Mouse (Mus musculus) kidney, postnatal 14 days (tissue): ENCODE measurements around the gene Pth2.

Experiments
- DNase-seq: peaks from one replicate; pipeline ENCODE4 v3.0.0; 2022; ENCODE audit warnings: mixed read lengths

Gene Pth2

GRCm38 (mm10) chr7:45175398-45175797 is 5.4 kb upstream of the Pth2 start:
- DNase-seq = no peak

- DNase-seq = no peak
These were observed 4.9 kb upstream of the Pth2 start for GRCm38 (mm10) chr7:45175929-45176328.

GRCm38 (mm10) chr7:45176356-45176755 is 4.4 kb upstream of the Pth2 start:
- no peak for DNase-seq

DNA sequence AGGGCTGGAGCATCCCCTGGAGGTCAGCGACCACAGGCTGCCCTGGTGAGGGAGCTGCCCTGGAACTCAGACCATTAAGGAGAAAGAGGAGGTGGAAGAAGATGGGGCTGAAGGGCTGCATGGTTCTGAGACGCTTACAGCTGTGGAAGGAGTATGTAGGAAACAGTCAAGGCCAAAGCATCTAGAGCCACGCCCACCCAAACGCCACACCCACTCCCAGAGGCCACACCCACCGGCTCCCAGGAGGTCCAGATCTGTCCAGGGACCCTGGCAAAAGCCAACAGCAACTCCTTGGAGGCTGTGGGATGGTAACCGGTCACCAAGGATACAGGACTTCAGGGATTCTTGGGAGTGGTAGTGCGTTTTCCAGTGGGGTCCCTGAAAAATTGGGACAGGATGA is 2.2 kb upstream of the Pth2 start:
- no peak for DNase-seq

DNA sequence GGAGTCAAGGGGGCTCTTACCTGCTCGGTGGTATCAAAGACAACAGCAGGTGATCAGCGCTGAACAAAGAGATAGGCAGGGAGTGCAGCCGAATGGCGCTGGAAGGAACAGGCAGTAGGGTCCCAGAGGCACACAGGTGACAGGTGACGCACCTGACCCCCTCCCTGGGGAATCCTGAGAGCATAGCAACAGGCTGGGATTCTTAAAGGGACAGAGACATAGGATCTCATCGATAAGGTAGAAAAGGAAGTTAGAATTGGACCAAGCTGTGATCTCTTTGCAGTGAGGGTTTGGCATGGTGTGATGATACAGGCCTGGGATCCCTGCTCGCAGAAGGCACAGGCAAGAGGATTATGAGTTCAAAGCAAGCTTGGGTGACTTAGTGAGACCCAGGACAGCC is 1.3 kb upstream of the Pth2 start, which contains the start of gene Gfy:
TSS of gene Gfy (minus strand) at position 101 of the 400 bp plus-strand sequence.
- DNase-seq = no peak

DNA sequence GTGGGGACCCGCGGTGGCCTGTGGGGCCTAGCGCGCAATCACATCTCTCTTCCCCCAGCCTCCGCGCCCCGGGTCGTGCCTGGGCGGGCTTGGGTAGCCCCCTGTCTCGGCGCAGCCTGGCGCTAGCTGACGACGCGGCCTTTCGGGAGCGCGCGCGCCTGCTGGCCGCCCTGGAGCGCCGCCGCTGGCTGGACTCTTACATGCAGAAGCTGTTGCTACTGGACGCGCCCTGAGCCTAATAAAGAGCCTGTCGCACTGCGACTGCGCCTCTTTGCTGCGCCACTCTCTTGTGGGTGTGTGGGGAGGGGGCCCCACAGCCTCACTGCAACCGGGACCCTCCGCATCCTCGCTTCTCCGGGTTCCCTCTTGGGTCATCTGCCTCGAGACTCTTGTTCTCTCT is 745 bp downstream of the Pth2 start:
- no peak for DNase-seq

- peak; percentile 93 for DNase-seq
These were observed 1.4 kb downstream of the Pth2 start for GRCm38 (mm10) chr7:45182199-45182601.

DNA sequence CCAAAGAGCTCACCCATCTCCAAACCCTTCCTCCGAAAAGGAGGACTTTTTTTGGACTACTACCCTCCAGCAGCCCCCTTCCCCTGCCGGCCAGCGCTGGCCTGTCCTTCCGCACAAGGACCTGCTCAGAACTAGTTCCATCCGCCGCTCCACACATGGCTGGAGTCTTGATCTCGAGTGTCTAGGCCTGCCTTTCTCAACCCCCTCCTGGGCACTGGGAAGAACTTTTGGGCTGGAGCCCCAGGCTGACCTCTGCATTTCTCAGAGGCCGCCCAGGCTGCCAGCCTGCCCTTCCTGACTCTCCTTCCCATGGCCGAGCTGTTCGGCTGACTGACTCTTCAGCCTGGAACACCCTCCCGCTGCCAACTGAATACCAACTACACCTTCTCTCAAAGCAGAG is 1.8 kb downstream of the Pth2 start:
- DNase-seq = peak; percentile 41

DNA sequence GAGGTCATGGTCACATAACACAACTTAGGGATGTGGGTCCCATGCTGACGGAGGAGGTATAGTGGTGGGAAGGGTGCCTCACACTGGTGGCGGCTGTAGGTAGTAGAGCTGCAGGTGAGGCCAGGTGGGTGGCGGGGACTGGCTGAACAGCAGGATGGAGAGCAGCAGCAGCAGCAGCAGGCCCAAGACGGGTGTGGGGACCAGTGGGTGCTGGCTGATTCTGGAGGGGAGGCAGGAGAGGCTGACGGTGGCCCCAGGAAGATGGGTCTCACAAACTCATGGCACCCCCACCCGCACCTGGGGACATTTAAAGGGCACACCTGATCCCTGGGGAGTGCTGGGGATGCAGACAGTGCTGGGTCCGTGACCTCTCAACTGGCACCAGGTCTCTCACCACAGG is 2.9 kb downstream of the Pth2 start:
- no peak for DNase-seq

DNA sequence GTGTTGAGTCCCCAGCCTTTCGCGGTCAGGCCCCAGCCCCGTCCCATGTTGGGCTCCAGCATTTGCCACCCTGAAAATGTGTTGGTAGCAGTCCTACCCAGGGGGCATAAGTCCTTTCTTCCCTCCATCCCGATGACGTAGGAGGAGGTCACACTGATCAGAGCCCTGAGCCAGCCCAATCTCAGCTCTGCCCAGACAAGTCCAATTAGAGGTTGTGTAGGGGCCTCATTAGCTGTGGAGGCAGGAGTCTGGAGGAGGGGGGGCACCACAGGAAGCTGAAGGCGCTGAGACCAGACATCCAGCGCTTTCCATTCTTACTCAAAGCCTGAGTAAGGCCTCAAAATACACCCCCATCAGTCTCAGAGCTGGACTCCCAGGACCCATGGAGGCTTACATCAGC is 5.1 kb downstream of the Pth2 start:
- no peak for DNase-seq

- DNase-seq = no peak
These were observed 8.8 kb downstream of the Pth2 start for GRCm38 (mm10) chr7:45189600-45189999.

GRCm38 (mm10) chr7:45190186-45190585 is 9.4 kb downstream of the Pth2 start:
- DNase-seq = no peak

DNA sequence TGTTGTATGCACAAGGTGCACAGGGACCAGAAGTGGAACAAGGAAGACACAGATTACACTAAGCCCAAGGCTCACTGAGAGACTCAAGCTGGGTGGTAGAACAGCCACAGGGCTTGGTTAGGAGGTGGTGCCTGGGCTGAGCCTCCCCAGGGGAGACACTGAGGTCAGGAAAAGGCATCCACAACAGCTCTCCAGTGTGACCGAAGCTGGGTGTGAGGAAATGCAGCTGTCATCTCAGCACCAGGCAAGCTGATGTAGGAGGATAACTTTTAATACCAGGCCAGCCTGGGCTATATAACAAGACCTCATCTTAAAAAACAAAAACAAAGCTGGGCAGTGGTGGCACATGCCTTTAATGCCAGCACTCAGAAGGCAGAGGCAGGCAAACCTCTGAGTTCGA is 10.4 kb downstream of the Pth2 start:
- no peak for DNase-seq

- DNase-seq = no peak
These were observed 11.1 kb downstream of the Pth2 start for GRCm38 (mm10) chr7:45191803-45192363.

DNA sequence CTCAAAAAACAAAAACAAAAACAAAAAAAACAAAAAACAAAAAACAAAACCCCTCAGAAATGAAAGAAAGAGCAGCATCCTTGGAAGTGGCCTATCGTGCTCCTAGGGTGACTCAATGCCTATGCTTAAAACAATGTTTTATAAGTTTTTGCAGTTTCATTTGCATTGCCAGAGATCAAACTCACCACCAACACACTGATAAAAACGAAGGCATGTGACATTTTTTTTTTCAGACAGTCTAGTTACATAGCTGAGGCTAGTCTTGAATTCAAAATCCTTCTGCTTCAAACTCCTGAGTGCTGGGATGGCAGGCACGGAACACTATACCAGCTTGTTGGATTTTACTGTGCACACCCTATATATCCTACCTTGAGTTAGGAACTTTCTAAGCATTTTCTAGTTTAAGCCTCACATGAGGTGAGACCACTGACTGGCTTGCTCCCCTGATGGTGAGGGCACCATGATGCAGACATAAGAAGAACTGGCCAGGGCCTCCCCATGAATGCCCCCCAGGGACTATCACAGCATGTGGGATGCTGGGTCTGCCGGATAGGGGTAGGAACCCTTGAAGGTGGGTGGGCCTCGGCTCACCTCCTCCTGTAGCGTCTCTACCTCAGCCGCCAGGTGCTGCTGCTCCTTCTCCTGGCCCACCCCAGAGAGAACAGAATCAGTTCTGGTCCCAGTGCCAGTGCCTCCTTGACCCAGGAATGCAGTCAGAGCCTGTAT is 12.0 kb downstream of the Pth2 start:
- no peak for DNase-seq

- DNase-seq = no peak
These were observed 12.6 kb downstream of the Pth2 start for GRCm38 (mm10) chr7:45193406-45193805.

DNA sequence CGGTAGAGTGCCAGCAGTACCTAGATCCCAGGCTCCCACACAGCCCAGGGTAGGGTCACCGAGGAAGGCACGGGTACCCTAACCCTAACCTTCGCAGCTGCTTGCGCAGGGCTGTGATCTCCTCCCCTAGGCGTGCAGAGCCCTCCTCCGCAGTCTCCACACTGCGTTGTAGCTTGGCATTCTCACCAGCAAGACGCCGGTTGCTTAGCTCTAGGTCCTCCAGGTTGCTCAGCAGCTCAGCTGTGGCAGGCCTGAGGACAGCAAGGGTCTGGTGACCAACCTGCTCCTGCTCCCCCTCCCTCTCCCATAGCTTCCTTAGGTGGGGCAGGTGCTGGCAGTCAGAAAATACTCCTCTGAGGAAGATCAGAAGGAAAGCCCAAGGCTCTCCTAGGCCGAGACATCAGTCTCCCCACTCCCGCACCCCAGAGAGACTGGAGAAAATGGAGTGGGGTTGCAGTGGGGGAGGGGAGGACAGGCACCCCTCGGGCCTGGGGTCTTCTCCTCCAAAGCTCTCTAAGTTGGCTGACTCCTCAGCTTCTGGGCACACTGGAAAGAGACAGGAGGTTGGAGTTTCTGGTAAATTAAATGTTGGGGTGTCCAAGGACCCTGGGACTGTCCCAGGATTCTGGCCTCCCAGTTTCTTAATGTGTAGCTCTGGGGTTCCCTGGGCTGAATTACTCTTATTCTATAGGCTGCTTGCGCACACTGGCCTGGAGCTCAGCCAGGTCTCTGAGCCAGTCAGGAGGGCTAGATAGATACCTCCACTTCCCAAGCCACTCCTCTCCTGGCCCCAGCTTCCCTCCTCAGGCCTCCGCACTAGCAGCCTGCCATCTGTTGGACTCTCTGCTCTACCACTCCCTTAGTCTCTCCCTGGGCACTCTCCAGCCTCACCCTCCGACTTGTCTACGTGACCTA is 13.3 kb downstream of the Pth2 start:
- no peak for DNase-seq

DNA sequence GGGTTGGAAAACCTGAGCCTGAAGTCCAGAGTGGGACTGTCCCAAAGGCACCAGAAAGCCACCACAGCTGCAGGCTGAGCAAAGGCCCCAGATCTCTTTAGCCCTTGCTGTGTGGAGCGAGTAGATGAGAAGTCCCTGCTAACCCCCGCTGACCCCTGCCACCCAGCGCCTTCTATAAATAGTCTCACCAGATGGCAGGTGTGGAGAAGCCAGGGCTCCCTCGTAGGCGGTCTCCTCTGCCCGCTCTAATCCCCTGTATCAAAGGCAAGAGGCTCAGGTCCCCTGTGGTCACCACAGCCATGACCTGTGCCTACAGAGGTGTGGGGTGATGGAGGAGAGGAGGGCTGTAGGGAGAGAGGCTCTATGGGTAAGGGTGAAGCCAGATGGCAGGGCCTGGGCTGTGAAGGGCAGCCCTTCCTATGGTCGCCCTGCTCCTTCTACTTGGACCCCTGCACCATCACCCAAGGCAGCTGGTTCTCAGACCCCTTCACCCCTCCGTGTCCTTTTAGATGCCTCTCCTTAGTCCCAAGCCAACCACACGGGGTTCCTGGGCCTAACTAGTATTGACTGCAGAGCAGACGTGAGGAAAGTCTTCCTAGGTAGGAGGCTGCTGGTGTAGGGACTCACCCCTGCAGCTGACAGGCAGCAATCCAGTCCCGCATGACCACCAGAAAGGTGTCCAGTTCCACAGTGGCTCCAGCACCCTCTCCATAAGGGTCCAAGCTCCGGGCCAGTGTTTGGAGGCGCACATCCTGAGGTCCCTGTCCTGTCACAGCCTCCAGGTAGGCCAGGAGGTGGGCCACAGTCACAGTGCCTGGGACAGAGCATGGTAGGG is 14.8 kb downstream of the Pth2 start:
- DNase-seq = no peak

GRCm38 (mm10) chr7:45196176-45196535 is 15.4 kb downstream of the Pth2 start:
- DNase-seq = no peak

DNA sequence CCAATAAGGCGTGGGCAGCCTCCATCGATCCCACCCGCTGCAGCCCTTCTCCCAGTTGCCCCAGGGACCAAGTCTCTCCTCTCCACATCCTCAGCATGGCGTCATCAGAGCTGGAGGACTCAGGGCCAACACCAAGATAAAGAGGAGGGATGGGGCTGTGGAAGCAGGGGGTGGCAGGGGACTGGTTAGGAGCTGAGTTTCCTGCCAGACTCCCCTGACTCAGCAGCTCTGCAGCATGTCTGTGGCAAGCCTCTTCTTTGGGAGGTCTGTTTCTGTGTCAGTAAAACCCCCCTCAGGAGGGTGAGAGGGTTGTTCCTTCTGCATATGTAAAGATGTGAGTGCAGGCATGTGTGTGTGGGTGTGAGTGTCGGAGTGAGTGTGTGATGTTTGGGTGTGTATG is 16.2 kb downstream of the Pth2 start:
- no peak for DNase-seq

DNA sequence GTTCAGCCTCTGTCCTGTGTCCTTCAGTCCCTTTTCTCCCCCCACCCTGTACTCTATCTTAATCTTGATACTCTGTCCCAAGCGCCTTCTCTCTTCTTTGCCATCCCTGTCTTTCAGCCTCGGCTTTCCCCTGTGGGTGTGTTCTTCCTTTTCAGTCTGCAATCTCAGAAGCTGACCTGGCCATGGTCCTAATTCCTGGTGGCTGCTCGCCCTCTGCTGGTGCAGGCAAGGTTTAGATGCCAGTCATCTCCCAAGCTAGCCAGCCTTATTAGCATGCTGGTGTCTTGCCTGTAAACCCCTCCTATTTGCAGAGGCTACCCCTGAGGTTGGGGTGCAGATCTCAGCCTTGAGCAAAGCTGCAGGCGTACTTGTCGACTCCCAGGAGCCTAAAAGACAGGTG is 17.6 kb downstream of the Pth2 start:
- DNase-seq = peak; percentile 84

DNA sequence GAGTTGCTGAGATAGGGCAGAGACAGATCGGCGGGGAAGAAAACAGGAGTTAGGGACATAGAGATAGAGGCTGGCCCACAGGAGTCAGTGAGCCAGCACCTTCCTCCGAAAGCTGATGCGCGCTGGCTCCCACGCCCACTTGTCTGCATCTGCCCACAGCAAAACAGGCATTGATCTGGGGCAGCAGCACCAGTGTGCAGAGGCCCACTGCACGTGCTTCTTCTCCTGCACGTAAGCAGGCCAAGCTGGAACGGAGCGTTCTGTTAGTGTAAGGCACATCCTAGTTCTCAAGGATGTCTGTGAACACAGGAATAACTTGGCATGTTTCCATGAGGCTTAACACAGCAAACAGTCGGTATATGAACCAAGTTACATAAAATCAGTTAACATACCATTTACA is 18.2 kb downstream of the Pth2 start:
- DNase-seq = no peak

DNA sequence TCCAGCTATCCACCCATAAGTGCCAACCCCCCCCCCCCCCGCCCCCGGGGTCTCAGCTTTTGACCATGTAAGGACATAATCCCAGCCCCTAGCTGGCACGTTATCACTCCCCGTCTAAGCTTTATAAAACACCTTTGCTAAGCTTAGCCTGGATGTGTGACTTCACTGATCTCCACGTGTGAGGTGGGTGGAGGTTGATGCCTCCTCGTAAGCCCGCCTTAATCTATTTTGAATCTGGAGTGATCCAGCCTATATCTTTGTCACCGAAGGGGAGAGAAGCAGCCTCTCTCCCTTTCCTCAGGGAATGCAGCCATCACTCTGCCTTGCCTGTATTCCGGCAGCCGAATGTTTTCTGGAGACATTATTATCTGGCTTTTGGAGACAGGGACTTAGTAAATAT is 21.9 kb downstream of the Pth2 start:
- no peak for DNase-seq
